Mouse (Mus musculus) monocyte, adult 2 months (primary cell): ENCODE data around the gene Ndufaf2.
A peak's percentile ranks its signal among the peaks of the same experiment; 100 is the strongest.

ENCODE experiments used
- DNase-seq, 2 experiments: peaks; one replicate each; pipeline ENCODE4 v3.0.0; 2022; ENCODE audit warnings: low spot score in 2 of 2, low read depth in 1 of 2

The Ndufaf2 gene

GRCm38 (mm10) chr13:108158465-108159240 lies at the start of gene Ndufaf2, which contains the start of gene Ercc8:
TSS of gene Ndufaf2 (minus strand) at chr13:108158623.
TSS of gene Ercc8 (plus strand) at chr13:108158731.
- peak; percentile 76 to 89 for DNase-seq

- no peak for DNase-seq
Measured at GRCm38 (mm10) chr13:108208090-108208489, 49.7 kb upstream of the Ndufaf2 start.

GRCm38 (mm10) chr13:108207447-108207846 lies 49.0 kb upstream of the Ndufaf2 start:
- DNase-seq: no peak

GRCm38 (mm10) chr13:108204857-108205256 lies 46.4 kb upstream of the Ndufaf2 start:
- DNase-seq: no peak

- DNase-seq: no peak
Measured at GRCm38 (mm10) chr13:108195474-108195873, 37.1 kb upstream of the Ndufaf2 start.

- DNase-seq: no peak
Measured at GRCm38 (mm10) chr13:108191074-108191720, 32.8 kb upstream of the Ndufaf2 start.

GRCm38 (mm10) chr13:108187994-108188393 lies 29.6 kb upstream of the Ndufaf2 start:
- no peak for DNase-seq

GRCm38 (mm10) chr13:108185530-108185929 lies 27.1 kb upstream of the Ndufaf2 start:
- no peak for DNase-seq

GRCm38 (mm10) chr13:108184743-108185255 lies 26.4 kb upstream of the Ndufaf2 start:
- DNase-seq: no peak

GRCm38 (mm10) chr13:108180821-108181220 lies 22.4 kb upstream of the Ndufaf2 start:
- DNase-seq: no peak

- no peak for DNase-seq
Measured at GRCm38 (mm10) chr13:108179618-108180017, 21.2 kb upstream of the Ndufaf2 start.

- no peak for DNase-seq
Measured at GRCm38 (mm10) chr13:108170511-108170910, 12.1 kb upstream of the Ndufaf2 start.

GRCm38 (mm10) chr13:108170002-108170401 lies 11.6 kb upstream of the Ndufaf2 start:
- no peak for DNase-seq

GRCm38 (mm10) chr13:108164621-108165020 lies 6.2 kb upstream of the Ndufaf2 start:
- DNase-seq: no peak

- no peak for DNase-seq
Measured at GRCm38 (mm10) chr13:108163912-108164311, 5.5 kb upstream of the Ndufaf2 start.

- no peak for DNase-seq
Measured at GRCm38 (mm10) chr13:108159963-108160362, 1.5 kb upstream of the Ndufaf2 start.

- no peak for DNase-seq
Measured at GRCm38 (mm10) chr13:108159241-108159575, 785 bp upstream of the Ndufaf2 start.

- DNase-seq: no peak
Measured at GRCm38 (mm10) chr13:108157732-108158464, 525 bp downstream of the Ndufaf2 start.

- DNase-seq: no peak
Measured at GRCm38 (mm10) chr13:108157156-108157555, 1.3 kb downstream of the Ndufaf2 start.

- DNase-seq: peak in 1 of 2 experiments; percentile 17
Measured at GRCm38 (mm10) chr13:108152650-108153372, 5.6 kb downstream of the Ndufaf2 start.

- no peak for DNase-seq
Measured at GRCm38 (mm10) chr13:108151782-108152181, 6.6 kb downstream of the Ndufaf2 start.
